Comparison of ENCODE assay signal across 10 mouse cellular contexts in genomic region chr9:69084720-69085661, GRCm38 (mm10).
DNase-seq lines count a peak whose midpoint lies in the region; ATAC-seq and TF ChIP-seq lines count a peak whose summit lies in the region.
"Had no signal": no experiment of that assay in that cellular context is flagged by ENCODE, and none has a peak within 500 bp of the region (broad histone marks: within the 10 kb centered on the region; RNA-seq: fewer than 3 reads in every experiment).

No protein-coding gene starts in this region.

- H3K4me3 ChIP-seq in kidney, embryonic 15.5 days (replicated peaks), result no peak overlapping the region
- no peak overlapping the region for H3K4me3 ChIP-seq in midbrain, embryonic 14.5 days (replicated peaks; ENCODE audit: low read depth, low read length)
- no peak overlapping the region for H3K4me3 ChIP-seq in intestine, postnatal 0 days (ENCODE audit: low read depth, low read length)
- H3K4me3 ChIP-seq: limb, embryonic 13.5 days had no signal

- H3K27ac ChIP-seq in kidney, embryonic 15.5 days, result peak overlapping the region; percentile 55
- peak overlapping the region; percentile 66 for H3K27ac ChIP-seq in midbrain, embryonic 14.5 days (replicated peaks; ENCODE audit: low read depth, low read length)
- no peak overlapping the region for H3K27ac ChIP-seq in intestine, postnatal 0 days (ENCODE audit: low read depth, low read length)
- H3K27ac ChIP-seq: limb, embryonic 13.5 days had no signal

- WGBS in kidney, embryonic 15.5 days, result 41% methylated on average over 14 of the region's 14 CpGs
- 60% methylated on average over 14 of the region's 14 CpGs for WGBS in midbrain, embryonic 14.5 days
- WGBS in intestine, postnatal 0 days, result 74% methylated on average over 14 of the region's 14 CpGs

- peaks cover 20% of the 10 kb centered on the region for H3K4me1 ChIP-seq in kidney, embryonic 15.5 days
- peaks cover 20% of the 10 kb centered on the region for H3K4me1 ChIP-seq in midbrain, embryonic 14.5 days (ENCODE audit: control insufficient read depth, insufficient read depth, low read length)
- H3K4me1 ChIP-seq in intestine, postnatal 0 days (replicated peaks; ENCODE audit: control insufficient read depth, insufficient read depth, low read length), result no peaks in the 10 kb centered on the region

- DNase-seq in heart, adult 11 months, result peak; percentile 91
- DNase-seq in heart, adult 9 months (ENCODE audit: low spot score in 2 of 2), result no peak
- peak; percentile 62 for DNase-seq in brain, adult 2 months (ENCODE audit: low read depth, low spot score)
- peak; percentile 76 for DNase-seq in midbrain, embryonic 14.5 days
- no peak for DNase-seq in right cerebral cortex, postnatal 10 days (ENCODE audit: low spot score in 2 of 2)
- DNase-seq in thymus, postnatal 4 days, result no peak

- TF ChIP-seq CTCF in intestine, postnatal 0 days (IDR thresholded peaks at IDR 0.05; ENCODE audit: low read depth), result no peak

- H3K9ac ChIP-seq in kidney, embryonic 15.5 days, result no peak overlapping the region
- no peak overlapping the region for H3K9ac ChIP-seq in midbrain, embryonic 14.5 days (replicated peaks; ENCODE audit: low read length)
- no peak overlapping the region for H3K9ac ChIP-seq in intestine, postnatal 0 days (ENCODE audit: low read depth, low read length)
- H3K9ac ChIP-seq: limb, embryonic 13.5 days had no signal

- H3K9me3 ChIP-seq in kidney, embryonic 15.5 days (replicated peaks), result no peaks in the 10 kb centered on the region
- H3K9me3 ChIP-seq in midbrain, embryonic 14.5 days (ENCODE audit: control insufficient read depth, low read length), result no peaks in the 10 kb centered on the region
- no peaks in the 10 kb centered on the region for H3K9me3 ChIP-seq in intestine, postnatal 0 days (ENCODE audit: control insufficient read depth)
- H3K9me3 ChIP-seq: limb, embryonic 13.5 days had no signal

- peak; percentile 85 for ATAC-seq in kidney, embryonic 15.5 days (replicated peaks; ENCODE audit: low FRiP score)
- peak; percentile 50; the same call in 1 of the 2 replicates for ATAC-seq in midbrain, embryonic 14.5 days (ENCODE audit: low FRiP score, low TSS enrichment)
- ATAC-seq in intestine, postnatal 0 days, result no peak

- peak overlapping the region; percentile 12 for H3K4me2 ChIP-seq in kidney, embryonic 15.5 days
- no peak overlapping the region for H3K4me2 ChIP-seq in midbrain, embryonic 14.5 days (ENCODE audit: low read length)
- no peak overlapping the region for H3K4me2 ChIP-seq in intestine, postnatal 0 days (replicated peaks; ENCODE audit: low read depth)
- H3K4me2 ChIP-seq: limb, embryonic 13.5 days had no signal

- H3K36me3 ChIP-seq in kidney, embryonic 15.5 days, result no peaks in the 10 kb centered on the region
- no peaks in the 10 kb centered on the region for H3K36me3 ChIP-seq in midbrain, embryonic 14.5 days (ENCODE audit: control insufficient read depth, insufficient read depth, low read length)
- no peaks in the 10 kb centered on the region for H3K36me3 ChIP-seq in intestine, postnatal 0 days (ENCODE audit: control insufficient read depth, insufficient read depth)
- H3K36me3 ChIP-seq: G1E; limb, embryonic 13.5 days had no signal

- H3K27me3 ChIP-seq in kidney, embryonic 15.5 days, result peaks cover 4% of the 10 kb centered on the region; the same call in 1 of the 2 replicates
- H3K27me3 ChIP-seq in midbrain, embryonic 14.5 days (ENCODE audit: control insufficient read depth, insufficient read depth, low read length), result no peaks in the 10 kb centered on the region
- H3K27me3 ChIP-seq in intestine, postnatal 0 days (replicated peaks; ENCODE audit: control insufficient read depth, insufficient read depth, low read length), result no peaks in the 10 kb centered on the region

Comparison
In these comparisons a context has a peak if more than half of its experiments do, and no peak if none do; other contexts are left out.
1. DNase-seq: peak in heart, adult 11 months (single experiment), brain, adult 2 months (single experiment) and midbrain, embryonic 14.5 days (single experiment); none in heart, adult 9 months (0 of 2), right cerebral cortex, postnatal 10 days (0 of 2) and thymus, postnatal 4 days (single experiment).